Mouse (Mus musculus): Measurements from ENCODE around the gene Heg1. TPM values are rescaled to one million over a fixed set of nuclear protein-coding genes. Genes with fewer than 3 reads are reported as not detected.

Heg1 gene
- polyA plus RNA-seq, 1 experiment from 2014 or later: 4.6 TPM

DNA sequence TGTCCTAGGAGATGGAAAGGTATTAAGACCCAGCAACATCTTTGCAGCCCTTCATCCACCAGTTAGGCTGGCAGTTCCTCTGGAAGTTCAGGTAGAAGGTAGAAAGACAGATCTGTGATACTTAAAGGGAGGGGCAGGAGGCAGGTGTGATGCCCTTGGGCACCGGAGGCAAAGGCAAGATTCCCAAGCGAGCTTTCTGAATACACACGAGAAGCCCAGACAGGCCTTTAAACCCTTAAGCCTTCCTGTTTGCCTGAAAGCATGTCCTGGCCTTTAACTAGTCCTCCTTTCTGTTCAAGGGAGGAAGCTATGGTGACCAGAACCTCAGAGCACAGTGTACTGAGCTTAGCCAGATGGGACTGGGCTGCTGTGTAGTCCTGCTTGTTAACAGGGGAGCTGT, 1.5 kb upstream of the Heg1 start:
- Histone ChIP-seq H3K27ac (ENCODE audit: low read length) (no peak overlapping the region), H3K9ac (ENCODE audit: low read depth, low read length) (no peak overlapping the region), H3K36me3 (ENCODE audit: control insufficient read depth, insufficient read depth) (no peaks in the 10 kb centered on the region), H3K9me3 (replicated peaks; ENCODE audit: control insufficient read depth, low read length) (no peaks in the 10 kb centered on the region), H3K4me3 (ENCODE audit: low read depth, low read length) (no peak overlapping the region), H3K4me2 (ENCODE audit: low read depth, low read length) (no peak overlapping the region), H3K27me3 (ENCODE audit: control insufficient read depth, insufficient read depth, low read depth, low read length) (no peaks in the 10 kb centered on the region), H3K4me1 (ENCODE audit: control insufficient read depth, low read depth, low read length) (peaks cover 22% of the 10 kb centered on the region)
- no peak for ATAC-seq (ENCODE audit: low read depth)
- 63% methylated on average over 3 of the region's 3 CpGs for WGBS (ENCODE audit: insufficient replicate concordance)

DNA sequence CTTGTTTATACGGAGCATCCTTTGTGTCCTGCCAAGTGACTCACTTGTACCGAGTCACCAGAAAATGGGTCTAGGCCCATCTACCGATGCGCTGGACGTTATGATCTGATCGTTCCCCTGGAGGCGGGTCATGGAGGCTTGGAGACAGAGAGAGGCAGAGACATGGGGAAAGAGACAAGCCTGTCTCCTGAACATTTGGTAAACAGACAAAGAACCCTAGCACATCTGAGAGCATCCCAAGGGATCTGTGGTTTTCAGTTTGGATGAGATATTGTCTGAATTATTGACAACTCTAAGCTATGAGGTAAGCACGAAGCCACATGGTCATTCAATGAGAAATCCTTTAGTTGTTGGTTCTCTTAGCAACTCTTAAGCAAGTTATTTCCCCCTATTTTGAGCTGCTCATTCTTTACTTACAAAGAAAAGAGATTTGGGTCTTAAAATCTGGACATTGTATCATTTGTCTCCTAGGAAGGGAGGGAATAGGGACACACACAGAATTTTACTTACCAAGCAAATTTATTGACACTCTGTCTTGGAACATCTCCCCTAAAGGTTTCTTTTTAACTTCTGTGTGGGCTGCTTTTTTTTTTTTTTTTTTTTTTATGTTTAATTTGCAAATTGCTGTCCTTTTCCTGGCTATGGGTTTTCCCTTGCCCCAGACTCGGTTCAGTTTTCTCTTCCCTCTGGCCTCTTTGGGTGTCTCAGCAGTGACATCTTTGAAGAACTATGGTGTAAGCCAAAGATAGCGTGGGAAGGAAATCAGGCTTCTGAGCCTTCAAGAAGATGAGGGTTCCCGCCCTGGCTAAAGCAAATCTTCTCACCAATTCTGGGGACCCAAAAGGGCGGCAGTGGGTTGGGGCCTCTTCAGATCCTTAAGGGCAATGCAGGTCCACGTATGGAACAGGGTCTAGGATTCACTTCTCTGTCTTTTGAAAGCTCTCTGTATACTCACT, 686 bp upstream of the Heg1 start:
- Histone ChIP-seq H3K27me3 (ENCODE audit: control insufficient read depth, insufficient read depth, low read depth, low read length) (no peaks in the 10 kb centered on the region), H3K4me1 (ENCODE audit: control insufficient read depth, low read depth, low read length) (peaks cover 25% of the 10 kb centered on the region), H3K4me3 (ENCODE audit: low read depth, low read length) (peak overlapping the region; percentile 72), H3K36me3 (ENCODE audit: control insufficient read depth, insufficient read depth) (no peaks in the 10 kb centered on the region), H3K27ac (ENCODE audit: low read length) (no peak overlapping the region), H3K9me3 (replicated peaks; ENCODE audit: control insufficient read depth, low read length) (no peaks in the 10 kb centered on the region), H3K9ac (ENCODE audit: low read depth, low read length) (peak overlapping the region; percentile 76; the same call in 1 of the 2 replicates), H3K4me2 (ENCODE audit: low read depth, low read length) (peak overlapping the region; percentile 84)
- 53% methylated on average over 13 of the region's 13 CpGs for WGBS (ENCODE audit: insufficient replicate concordance)
- peak; percentile 2; the same call in 1 of the 2 replicates for ATAC-seq (ENCODE audit: low read depth)

DNA sequence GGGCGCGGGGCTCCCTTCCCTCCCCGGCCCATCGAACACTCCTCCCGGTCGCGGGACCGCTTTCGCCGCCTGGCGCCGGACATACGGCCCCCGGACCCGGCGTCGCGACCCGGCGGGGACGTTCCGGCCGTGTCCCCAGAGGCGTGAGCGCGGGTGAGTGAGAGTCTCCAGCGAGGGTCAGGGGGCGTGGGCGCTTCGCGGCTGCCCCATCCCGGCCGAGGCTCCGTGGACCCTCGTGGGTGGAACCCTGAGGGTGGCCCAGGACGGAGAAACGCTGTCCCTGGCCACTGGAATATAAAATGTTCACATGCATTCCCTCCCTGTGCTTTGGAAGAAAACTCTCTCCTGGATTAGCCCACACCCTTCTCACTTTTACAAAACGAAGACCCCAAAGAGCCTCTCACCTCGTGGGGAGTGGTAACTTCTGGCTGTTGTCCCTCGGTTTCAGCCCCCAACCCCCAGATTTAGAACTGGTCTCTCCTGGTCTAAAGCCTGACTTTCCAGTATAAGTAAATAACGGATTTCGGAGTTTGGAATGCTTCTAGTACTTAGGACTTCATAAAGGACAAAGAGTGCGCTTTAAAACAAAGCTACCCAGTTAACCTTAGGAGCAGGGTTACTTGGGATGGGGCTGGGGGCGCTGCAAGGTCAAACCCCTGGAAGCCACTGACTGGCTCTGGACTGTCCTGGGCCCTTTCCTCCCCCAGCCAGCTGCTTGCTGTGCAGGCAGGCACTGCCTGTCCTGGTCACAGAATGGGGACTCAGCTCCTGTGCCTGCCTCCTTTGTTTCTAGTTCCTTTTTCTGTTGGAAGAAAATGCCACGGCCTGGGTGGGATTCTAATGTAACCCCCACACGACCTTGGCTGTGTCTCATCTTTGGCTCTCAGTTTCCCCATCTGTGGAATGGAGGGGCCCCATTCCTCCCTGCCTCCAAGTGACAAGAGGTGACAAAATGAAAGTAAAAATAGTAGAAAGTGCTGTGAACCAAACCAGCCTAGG, 832 bp downstream of the Heg1 start:
- Histone ChIP-seq H3K4me3 (ENCODE audit: low read depth, low read length) (peak overlapping the region; percentile 72), H3K27ac (ENCODE audit: low read length) (peak overlapping the region; percentile 65), H3K4me2 (ENCODE audit: low read depth, low read length) (peak overlapping the region; percentile 84), H3K9ac (ENCODE audit: low read depth, low read length) (peak overlapping the region; percentile 76), H3K9me3 (replicated peaks; ENCODE audit: control insufficient read depth, low read length) (no peaks in the 10 kb centered on the region), H3K36me3 (ENCODE audit: control insufficient read depth, insufficient read depth) (no peaks in the 10 kb centered on the region), H3K4me1 (ENCODE audit: control insufficient read depth, low read depth, low read length) (peaks cover 25% of the 10 kb centered on the region), H3K27me3 (ENCODE audit: control insufficient read depth, insufficient read depth, low read depth, low read length) (no peaks in the 10 kb centered on the region)
- 1% methylated on average over 41 of the region's 46 CpGs for WGBS (ENCODE audit: insufficient replicate concordance)
- ATAC-seq (ENCODE audit: low read depth): peak; percentile 25; the same call in 1 of the 2 replicates

DNA sequence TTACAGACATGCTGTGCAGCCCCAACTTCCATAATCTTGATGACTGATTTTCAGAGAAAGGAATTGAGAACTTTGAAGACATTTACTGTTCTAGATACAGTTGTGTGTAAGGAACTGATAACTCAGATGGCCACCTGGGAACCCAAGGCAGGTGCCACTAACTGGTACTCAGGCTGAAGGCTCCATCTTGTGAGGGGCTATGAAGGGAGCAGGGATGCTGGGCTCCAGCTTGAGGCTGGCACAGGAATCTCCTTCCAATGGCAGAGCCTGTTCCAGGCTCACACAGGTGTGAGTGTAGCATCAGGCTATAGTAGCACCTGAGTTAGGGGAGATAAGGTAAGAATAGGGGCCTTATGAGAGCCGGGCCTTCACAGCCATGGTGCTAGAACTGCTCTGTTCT, 1.9 kb downstream of the Heg1 start:
- Histone ChIP-seq H3K4me1 (ENCODE audit: control insufficient read depth, low read depth, low read length) (peaks cover 33% of the 10 kb centered on the region), H3K4me2 (ENCODE audit: low read depth, low read length) (peak overlapping the region; percentile 84), H3K36me3 (ENCODE audit: control insufficient read depth, insufficient read depth) (no peaks in the 10 kb centered on the region), H3K9me3 (replicated peaks; ENCODE audit: control insufficient read depth, low read length) (no peaks in the 10 kb centered on the region), H3K4me3 (ENCODE audit: low read depth, low read length) (no peak overlapping the region; the same call in 1 of the 2 replicates), H3K27ac (ENCODE audit: low read length) (no peak overlapping the region), H3K9ac (ENCODE audit: low read depth, low read length) (no peak overlapping the region), H3K27me3 (ENCODE audit: control insufficient read depth, insufficient read depth, low read depth, low read length) (no peaks in the 10 kb centered on the region)
- no peak for ATAC-seq (ENCODE audit: low read depth)
- WGBS (ENCODE audit: insufficient replicate concordance): 53% methylated on average over 1 of the region's 1 CpGs

DNA sequence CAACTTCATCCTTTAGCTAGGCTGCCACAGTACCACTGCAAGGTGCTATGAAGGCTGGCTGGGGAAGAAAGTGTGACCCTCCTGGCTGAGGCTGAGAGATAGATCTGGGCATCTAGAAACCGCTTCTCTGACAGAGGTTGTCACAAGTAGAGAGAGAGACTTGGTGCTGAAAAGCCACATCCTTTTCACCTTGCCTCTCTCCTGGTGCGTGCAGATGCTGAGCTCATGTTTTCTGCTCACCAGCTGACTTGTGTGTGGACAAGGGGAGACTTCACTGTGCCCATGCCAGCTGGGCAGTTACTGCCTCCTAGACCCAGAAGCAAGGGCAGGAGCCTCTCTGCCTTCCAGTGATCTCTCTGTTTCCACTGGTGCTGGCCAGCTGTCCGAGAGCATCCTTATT, 3.6 kb downstream of the Heg1 start:
- H3K4me3 ChIP-seq (ENCODE audit: low read depth, low read length): peak overlapping the region; percentile 7; the same call in 1 of the 2 replicates
- H3K36me3 ChIP-seq (ENCODE audit: control insufficient read depth, insufficient read depth): no peaks in the 10 kb centered on the region
- no peak for ATAC-seq (ENCODE audit: low read depth)
- no peaks in the 10 kb centered on the region for H3K27me3 ChIP-seq (ENCODE audit: control insufficient read depth, insufficient read depth, low read depth, low read length)
- WGBS (ENCODE audit: insufficient replicate concordance): 52% methylated on average over 3 of the region's 3 CpGs
- H3K4me1 ChIP-seq (ENCODE audit: control insufficient read depth, low read depth, low read length): peaks cover 33% of the 10 kb centered on the region
- no peak overlapping the region; the same call in 1 of the 2 replicates for H3K27ac ChIP-seq (ENCODE audit: low read length)
- no peak overlapping the region for H3K9ac ChIP-seq (ENCODE audit: low read depth, low read length)
- H3K9me3 ChIP-seq (replicated peaks; ENCODE audit: control insufficient read depth, low read length): no peaks in the 10 kb centered on the region
- H3K4me2 ChIP-seq (ENCODE audit: low read depth, low read length): peak overlapping the region; percentile 45; the same call in 1 of the 2 replicates

- H3K4me2 ChIP-seq (ENCODE audit: low read depth, low read length): no peak overlapping the region
- 43% methylated on average over 6 of the region's 6 CpGs for WGBS (ENCODE audit: insufficient replicate concordance)
- H3K27me3 ChIP-seq (ENCODE audit: control insufficient read depth, insufficient read depth, low read depth, low read length): no peaks in the 10 kb centered on the region
- no peak overlapping the region for H3K4me3 ChIP-seq (ENCODE audit: low read depth, low read length)
- peaks cover 22% of the 10 kb centered on the region for H3K4me1 ChIP-seq (ENCODE audit: control insufficient read depth, low read depth, low read length)
- no peak overlapping the region for H3K27ac ChIP-seq (ENCODE audit: low read length)
- no peaks in the 10 kb centered on the region for H3K36me3 ChIP-seq (ENCODE audit: control insufficient read depth, insufficient read depth)
- H3K9me3 ChIP-seq (replicated peaks; ENCODE audit: control insufficient read depth, low read length): no peaks in the 10 kb centered on the region
- H3K9ac ChIP-seq (ENCODE audit: low read depth, low read length): no peak overlapping the region
- ATAC-seq (ENCODE audit: low read depth): 0 out of 2 replicates have a peak, but pooled peaks have one; percentile 22
Observed at GRCm38 (mm10) chr16:33690975-33691747, 7.0 kb downstream of the Heg1 start.

GRCm38 (mm10) chr16:33693553-33693952, 9.4 kb downstream of the Heg1 start:
- no peak overlapping the region for H3K27ac ChIP-seq (ENCODE audit: low read length)
- no peaks in the 10 kb centered on the region for H3K9me3 ChIP-seq (replicated peaks; ENCODE audit: control insufficient read depth, low read length)
- no peaks in the 10 kb centered on the region for H3K36me3 ChIP-seq (ENCODE audit: control insufficient read depth, insufficient read depth)
- peaks cover 16% of the 10 kb centered on the region for H3K4me1 ChIP-seq (ENCODE audit: control insufficient read depth, low read depth, low read length)
- WGBS (ENCODE audit: insufficient replicate concordance): 59% methylated on average over 1 of the region's 1 CpGs
- no peak overlapping the region for H3K4me3 ChIP-seq (ENCODE audit: low read depth, low read length)
- no peak overlapping the region for H3K9ac ChIP-seq (ENCODE audit: low read depth, low read length)
- no peak for ATAC-seq (ENCODE audit: low read depth)
- no peak overlapping the region for H3K4me2 ChIP-seq (ENCODE audit: low read depth, low read length)
- no peaks in the 10 kb centered on the region for H3K27me3 ChIP-seq (ENCODE audit: control insufficient read depth, insufficient read depth, low read depth, low read length)

Data from liver, embryonic 16.5 days (tissue).